Mouse (Mus musculus): ENCODE results near the gene Gatb. TPM values are rescaled to one million over a fixed set of nuclear protein-coding genes. Genes with fewer than 3 reads are reported as not detected.

The Gatb gene
- polyA plus RNA-seq, 1 experiment from 2014 or later = 22.1 TPM

GRCm38 (mm10) chr3:85590090-85590754 is 16.3 kb downstream of the Gatb start:
- no peak overlapping the region for H3K27ac ChIP-seq (ENCODE audit: low read length)
- H3K9ac ChIP-seq (ENCODE audit: low read length) = no peak overlapping the region
- H3K4me1 ChIP-seq (replicated peaks; ENCODE audit: control insufficient read depth, insufficient read depth, low read length) = no peaks in the 10 kb centered on the region
- no peak overlapping the region for H3K4me3 ChIP-seq (ENCODE audit: low read length)
- H3K36me3 ChIP-seq (ENCODE audit: control insufficient read depth, insufficient read depth, low read length) = no peaks in the 10 kb centered on the region
- no peaks in the 10 kb centered on the region for H3K9me3 ChIP-seq (ENCODE audit: control insufficient read depth, low read length)
- WGBS = 82% methylated on average over 3 of the region's 3 CpGs
- no peak overlapping the region for H3K4me2 ChIP-seq (ENCODE audit: low read depth, low read length)
- H3K27me3 ChIP-seq (ENCODE audit: control insufficient read depth, insufficient read depth, low read depth, low read length) = no peaks in the 10 kb centered on the region
- no peak for ATAC-seq (ENCODE audit: low read depth)

GRCm38 (mm10) chr3:85592067-85592466 is 18.1 kb downstream of the Gatb start:
- Histone ChIP-seq H3K27me3 (ENCODE audit: control insufficient read depth, insufficient read depth, low read depth, low read length) (no peaks in the 10 kb centered on the region), H3K9ac (ENCODE audit: low read length) (no peak overlapping the region), H3K4me3 (ENCODE audit: low read length) (no peak overlapping the region), H3K27ac (ENCODE audit: low read length) (no peak overlapping the region), H3K36me3 (ENCODE audit: control insufficient read depth, insufficient read depth, low read length) (no peaks in the 10 kb centered on the region), H3K9me3 (ENCODE audit: control insufficient read depth, low read length) (no peaks in the 10 kb centered on the region), H3K4me2 (ENCODE audit: low read depth, low read length) (no peak overlapping the region), H3K4me1 (replicated peaks; ENCODE audit: control insufficient read depth, insufficient read depth, low read length) (no peaks in the 10 kb centered on the region)
- WGBS = 58% methylated on average over 4 of the region's 4 CpGs
- no peak for ATAC-seq (ENCODE audit: low read depth)

DNA sequence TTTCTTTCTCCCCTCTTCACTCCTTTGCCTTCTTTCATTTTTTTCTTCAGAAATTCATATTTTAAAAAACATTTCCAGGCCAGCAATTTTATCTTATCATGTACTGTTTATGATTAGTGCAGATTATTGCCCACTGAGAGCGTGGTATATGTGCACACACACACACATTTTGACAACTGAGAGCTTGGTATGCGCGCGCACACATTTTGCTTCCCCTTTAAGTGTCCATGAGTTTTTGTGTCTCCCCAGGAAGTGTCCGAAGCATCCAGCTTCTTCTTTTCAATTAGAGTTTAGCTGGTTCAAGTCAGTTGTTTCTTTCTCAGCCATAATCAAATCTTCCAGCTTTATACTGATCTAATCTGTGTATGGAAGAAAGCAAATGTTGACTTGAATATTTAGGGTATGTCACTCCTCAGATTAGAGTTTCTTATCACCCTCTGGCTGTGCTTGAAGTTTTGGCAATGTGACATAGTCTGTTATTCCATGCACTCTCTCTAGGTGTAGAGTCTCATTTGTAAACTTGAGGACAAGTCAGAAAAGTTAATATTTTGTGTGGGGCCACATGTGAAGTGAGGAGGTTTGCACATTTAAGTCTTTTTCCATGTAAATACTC is 18.8 kb downstream of the Gatb start:
- ATAC-seq (ENCODE audit: low read depth) = no peak
- H3K27ac ChIP-seq (ENCODE audit: low read length) = no peak overlapping the region

GRCm38 (mm10) chr3:85594452-85594851 is 20.5 kb downstream of the Gatb start:
- Histone ChIP-seq H3K4me2 (ENCODE audit: low read depth, low read length) (no peak overlapping the region), H3K9ac (ENCODE audit: low read length) (no peak overlapping the region), H3K27me3 (ENCODE audit: control insufficient read depth, insufficient read depth, low read depth, low read length) (no peaks in the 10 kb centered on the region), H3K27ac (ENCODE audit: low read length) (no peak overlapping the region), H3K4me3 (ENCODE audit: low read length) (no peak overlapping the region), H3K9me3 (ENCODE audit: control insufficient read depth, low read length) (no peaks in the 10 kb centered on the region), H3K36me3 (ENCODE audit: control insufficient read depth, insufficient read depth, low read length) (no peaks in the 10 kb centered on the region), H3K4me1 (replicated peaks; ENCODE audit: control insufficient read depth, insufficient read depth, low read length) (no peaks in the 10 kb centered on the region)
- no peak for ATAC-seq (ENCODE audit: low read depth)
- 54% methylated on average over 3 of the region's 3 CpGs for WGBS

More for the DNA sequence above, 18.8 kb downstream of the Gatb start:
- Histone ChIP-seq H3K4me3 (ENCODE audit: low read length) (no peak overlapping the region), H3K36me3 (ENCODE audit: control insufficient read depth, insufficient read depth, low read length) (no peaks in the 10 kb centered on the region), H3K9me3 (ENCODE audit: control insufficient read depth, low read length) (no peaks in the 10 kb centered on the region), H3K27me3 (ENCODE audit: control insufficient read depth, insufficient read depth, low read depth, low read length) (no peaks in the 10 kb centered on the region), H3K4me2 (ENCODE audit: low read depth, low read length) (no peak overlapping the region), H3K9ac (ENCODE audit: low read length) (no peak overlapping the region), H3K4me1 (replicated peaks; ENCODE audit: control insufficient read depth, insufficient read depth, low read length) (no peaks in the 10 kb centered on the region)
- WGBS = 78% methylated on average over 5 of the region's 5 CpGs

DNA sequence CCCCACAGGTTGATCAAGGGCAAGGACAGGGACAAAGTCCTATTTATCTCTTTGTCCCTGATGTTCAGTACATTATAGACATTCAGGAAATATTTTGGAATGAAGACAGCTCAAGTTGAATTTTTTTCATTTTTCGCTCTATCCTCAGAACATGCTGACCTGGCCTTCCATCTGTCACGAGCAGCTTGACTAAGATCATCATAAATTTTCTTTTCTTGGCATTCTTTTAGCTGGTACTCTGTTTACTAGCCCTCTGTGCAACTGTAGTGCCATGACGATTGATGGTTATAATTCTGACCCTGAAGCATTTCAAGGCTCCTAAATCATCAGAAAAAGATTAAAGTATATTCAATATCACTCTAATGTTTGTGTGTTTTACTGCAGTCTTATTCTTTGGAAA is 25.6 kb downstream of the Gatb start:
- no peaks in the 10 kb centered on the region for H3K27me3 ChIP-seq (ENCODE audit: control insufficient read depth, insufficient read depth, low read depth, low read length)
- H3K27ac ChIP-seq (ENCODE audit: low read length) = no peak overlapping the region
- no peaks in the 10 kb centered on the region for H3K9me3 ChIP-seq (ENCODE audit: control insufficient read depth, low read length)
- no peak overlapping the region for H3K4me2 ChIP-seq (ENCODE audit: low read depth, low read length)
- no peak for ATAC-seq (ENCODE audit: low read depth)
- H3K4me3 ChIP-seq (ENCODE audit: low read length) = no peak overlapping the region
- peaks cover 3% of the 10 kb centered on the region; the same call in 1 of the 2 replicates for H3K4me1 ChIP-seq (replicated peaks; ENCODE audit: control insufficient read depth, insufficient read depth, low read length)
- no peaks in the 10 kb centered on the region for H3K36me3 ChIP-seq (ENCODE audit: control insufficient read depth, insufficient read depth, low read length)
- H3K9ac ChIP-seq (ENCODE audit: low read length) = no peak overlapping the region
- 78% methylated on average over 3 of the region's 3 CpGs for WGBS

DNA sequence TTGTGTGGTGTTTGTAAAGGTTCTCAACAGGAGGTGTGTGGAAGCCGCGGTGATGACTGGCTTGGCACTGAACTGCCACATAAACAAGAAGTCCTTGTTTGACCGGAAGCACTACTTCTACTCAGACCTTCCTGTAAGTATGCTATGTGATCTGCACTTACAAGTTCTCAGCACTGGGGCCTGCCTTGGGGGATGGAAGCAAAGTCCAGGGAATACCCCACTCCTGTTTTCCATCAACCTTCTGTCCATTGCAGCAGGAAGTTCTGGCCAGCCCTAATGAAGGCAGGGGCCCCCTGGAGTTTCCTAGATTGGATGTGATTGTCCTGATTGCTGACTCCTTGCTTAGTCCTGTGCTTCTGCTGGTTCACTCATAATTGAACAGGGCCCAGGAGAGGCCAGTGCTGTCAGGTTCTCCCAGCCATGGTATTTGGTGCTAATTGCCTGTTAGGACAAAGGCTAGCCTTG is 28.0 kb downstream of the Gatb start:
- no peaks in the 10 kb centered on the region for H3K9me3 ChIP-seq (ENCODE audit: control insufficient read depth, low read length)
- no peak overlapping the region for H3K4me2 ChIP-seq (ENCODE audit: low read depth, low read length)
- ATAC-seq (ENCODE audit: low read depth) = no peak
- no peak overlapping the region for H3K4me3 ChIP-seq (ENCODE audit: low read length)
- H3K27ac ChIP-seq (ENCODE audit: low read length) = no peak overlapping the region
- no peaks in the 10 kb centered on the region; the same call in 1 of the 2 replicates for H3K36me3 ChIP-seq (ENCODE audit: control insufficient read depth, insufficient read depth, low read length)
- H3K27me3 ChIP-seq (ENCODE audit: control insufficient read depth, insufficient read depth, low read depth, low read length) = no peaks in the 10 kb centered on the region
- no peak overlapping the region for H3K9ac ChIP-seq (ENCODE audit: low read length)
- 33% methylated on average over 3 of the region's 3 CpGs for WGBS
- H3K4me1 ChIP-seq (replicated peaks; ENCODE audit: control insufficient read depth, insufficient read depth, low read length) = peaks cover 3% of the 10 kb centered on the region; the same call in 1 of the 2 replicates

DNA sequence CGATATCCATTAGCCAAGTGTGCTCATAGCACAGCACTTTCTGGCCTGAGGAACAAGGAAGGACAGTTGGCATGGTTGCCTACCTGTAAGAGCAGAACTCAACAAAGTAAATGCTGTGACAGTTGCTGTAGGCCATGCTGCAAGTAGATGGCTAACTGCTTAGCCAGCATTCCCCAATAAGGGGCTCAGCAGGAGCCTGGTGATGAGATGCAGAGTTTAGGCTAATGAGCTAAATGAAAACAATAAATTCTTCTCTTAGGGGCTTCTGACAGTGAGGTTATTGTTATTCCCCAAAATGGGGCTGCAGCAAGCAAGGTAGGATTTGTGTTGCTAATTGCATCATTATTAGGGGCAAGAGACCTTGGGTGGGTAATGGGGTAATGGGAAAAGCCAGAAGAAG is 29.9 kb downstream of the Gatb start:
- H3K4me3 ChIP-seq (ENCODE audit: low read length) = no peak overlapping the region
- no peak overlapping the region for H3K9ac ChIP-seq (ENCODE audit: low read length)
- no peaks in the 10 kb centered on the region; the same call in 1 of the 2 replicates for H3K36me3 ChIP-seq (ENCODE audit: control insufficient read depth, insufficient read depth, low read length)
- H3K27ac ChIP-seq (ENCODE audit: low read length) = no peak overlapping the region
- WGBS = 93% methylated on average over 1 of the region's 1 CpGs
- H3K27me3 ChIP-seq (ENCODE audit: control insufficient read depth, insufficient read depth, low read depth, low read length) = no peaks in the 10 kb centered on the region
- no peak for ATAC-seq (ENCODE audit: low read depth)
- H3K9me3 ChIP-seq (ENCODE audit: control insufficient read depth, low read length) = no peaks in the 10 kb centered on the region
- H3K4me2 ChIP-seq (ENCODE audit: low read depth, low read length) = no peak overlapping the region
- peaks cover 3% of the 10 kb centered on the region; the same call in 1 of the 2 replicates for H3K4me1 ChIP-seq (replicated peaks; ENCODE audit: control insufficient read depth, insufficient read depth, low read length)

DNA sequence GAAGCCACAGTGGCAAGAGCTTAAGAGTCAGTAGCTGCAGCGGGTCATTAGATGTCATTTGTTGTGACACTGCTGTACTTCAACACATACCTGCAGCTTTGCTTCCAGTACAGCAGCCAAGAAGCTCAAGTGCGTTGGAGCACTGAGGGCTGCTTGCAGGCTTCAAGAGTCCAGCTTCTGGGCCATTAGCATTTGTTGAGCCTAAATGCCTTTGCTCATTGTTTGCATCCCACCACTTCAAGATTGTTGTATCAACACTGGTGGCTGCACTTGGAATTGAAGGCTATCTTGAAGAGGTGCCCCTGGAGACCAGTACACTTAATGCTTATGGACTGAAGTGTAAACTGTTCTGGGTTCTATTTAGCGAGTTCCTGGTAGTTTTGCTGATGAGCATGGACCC is 33.0 kb downstream of the Gatb start:
- 65% methylated on average over 3 of the region's 3 CpGs for WGBS

DNA sequence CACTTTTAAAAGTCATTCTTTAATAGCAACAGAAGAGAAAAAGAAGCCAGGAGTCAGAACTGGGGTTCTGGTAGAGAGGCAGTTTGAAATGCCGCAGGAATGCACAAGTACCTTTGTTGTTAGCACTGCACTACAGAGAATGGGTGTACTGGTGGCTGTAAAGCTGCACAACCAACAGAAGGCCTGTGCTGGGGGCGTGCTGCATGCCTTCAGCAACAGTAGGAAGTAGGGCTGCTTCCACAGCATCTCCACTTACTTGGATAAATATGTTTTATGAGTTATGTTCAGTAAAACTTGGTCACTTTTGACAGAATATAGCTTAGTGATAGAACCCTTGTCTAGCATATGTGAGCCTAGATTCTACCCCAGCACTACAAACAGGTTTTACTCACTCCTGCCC is 33.8 kb downstream of the Gatb start:
- H3K9me3 ChIP-seq (ENCODE audit: control insufficient read depth, low read length) = no peaks in the 10 kb centered on the region
- no peaks in the 10 kb centered on the region; the same call in 1 of the 2 replicates for H3K4me1 ChIP-seq (replicated peaks; ENCODE audit: control insufficient read depth, insufficient read depth, low read length)
- no peak for ATAC-seq (ENCODE audit: low read depth)
- H3K4me3 ChIP-seq (ENCODE audit: low read length) = no peak overlapping the region
- H3K36me3 ChIP-seq (ENCODE audit: control insufficient read depth, insufficient read depth, low read length) = no peaks in the 10 kb centered on the region; the same call in 1 of the 2 replicates
- WGBS = 65% methylated on average over 2 of the region's 2 CpGs
- no peak overlapping the region for H3K9ac ChIP-seq (ENCODE audit: low read length)
- no peaks in the 10 kb centered on the region for H3K27me3 ChIP-seq (ENCODE audit: control insufficient read depth, insufficient read depth, low read depth, low read length)
- no peak overlapping the region for H3K4me2 ChIP-seq (ENCODE audit: low read depth, low read length)
- peak overlapping the region; percentile 61 for H3K27ac ChIP-seq (ENCODE audit: low read length)

More for the DNA sequence above, 33.0 kb downstream of the Gatb start:
- 0 out of 2 replicates have a peak overlapping the region, but pooled peaks have one; percentile 29 for H3K27ac ChIP-seq (ENCODE audit: low read length)
- no peak overlapping the region for H3K4me3 ChIP-seq (ENCODE audit: low read length)
- H3K27me3 ChIP-seq (ENCODE audit: control insufficient read depth, insufficient read depth, low read depth, low read length) = no peaks in the 10 kb centered on the region
- no peak overlapping the region for H3K4me2 ChIP-seq (ENCODE audit: low read depth, low read length)
- no peak overlapping the region for H3K9ac ChIP-seq (ENCODE audit: low read length)
- no peaks in the 10 kb centered on the region for H3K9me3 ChIP-seq (ENCODE audit: control insufficient read depth, low read length)
- ATAC-seq (ENCODE audit: low read depth) = peak; percentile 52
- peaks cover 2% of the 10 kb centered on the region; the same call in 1 of the 2 replicates for H3K4me1 ChIP-seq (replicated peaks; ENCODE audit: control insufficient read depth, insufficient read depth, low read length)
- H3K36me3 ChIP-seq (ENCODE audit: control insufficient read depth, insufficient read depth, low read length) = no peaks in the 10 kb centered on the region; the same call in 1 of the 2 replicates
